Mouse (Mus musculus) 3T3-L1 (cell line): Measurements from ENCODE around the gene Axdnd1.
"Not testable (repeated sequence)": the region's sequence is repeated elsewhere in the genome, so short reads cannot be mapped to it uniquely, and the experiment has no call there.

Experiments used
- DNase-seq: peaks from one replicate; pipeline ENCODE4 v3.0.0-alpha.2; 2015; ENCODE audit warnings: low read depth, low spot score

Gene Axdnd1

DNA sequence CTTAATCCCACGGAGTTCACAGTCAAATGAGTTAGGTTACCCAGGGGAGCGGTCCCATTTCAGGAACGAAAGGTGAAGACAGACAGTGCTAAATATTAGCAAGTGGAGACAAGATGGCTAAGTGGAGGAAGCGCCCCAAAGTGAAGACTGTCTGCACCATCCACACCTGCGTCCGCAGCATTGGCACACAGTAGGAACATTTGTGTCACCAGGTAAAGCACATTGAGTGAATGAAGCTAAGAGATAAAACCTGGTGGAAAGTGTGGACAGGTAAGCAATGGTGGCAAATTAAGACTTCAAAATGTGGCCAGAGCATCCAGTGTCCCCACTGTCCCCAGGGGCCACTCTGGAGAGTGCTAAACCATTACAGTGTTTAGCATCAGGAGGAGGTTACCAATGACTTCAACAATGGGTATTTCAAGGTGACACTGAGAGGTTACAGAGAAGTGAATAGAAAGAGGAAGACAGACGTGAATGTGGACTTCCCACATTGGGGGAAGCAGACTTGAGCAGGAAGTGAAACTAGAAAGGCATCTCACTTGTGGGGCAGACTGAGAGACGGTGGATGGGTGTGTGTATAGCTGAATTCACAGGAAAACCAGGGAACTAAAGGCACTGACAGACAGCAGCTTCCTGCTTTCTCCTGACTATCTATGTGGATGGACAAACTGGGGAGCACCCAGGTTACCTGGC is 16.2 kb upstream of the Axdnd1 start:
- no peak for DNase-seq

DNA sequence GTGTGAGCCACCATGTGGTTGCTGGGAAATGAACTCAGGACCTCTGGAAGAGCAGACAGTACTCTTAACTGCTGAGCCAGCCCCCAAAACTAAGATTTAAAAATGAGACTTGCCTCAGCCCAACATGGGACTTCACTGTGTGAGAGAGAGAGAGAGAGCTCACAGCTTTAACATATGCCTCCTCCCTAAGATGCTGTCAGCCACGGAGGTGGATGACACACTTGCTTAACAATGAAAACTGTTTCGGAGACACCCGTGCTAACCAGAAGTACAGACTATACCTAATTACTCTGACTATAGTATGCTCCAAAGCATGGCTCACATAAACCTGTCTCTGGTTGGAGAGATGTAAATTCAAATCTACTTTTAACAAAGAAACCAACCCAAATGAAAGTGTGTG is 12.5 kb upstream of the Axdnd1 start:
- no peak for DNase-seq

DNA sequence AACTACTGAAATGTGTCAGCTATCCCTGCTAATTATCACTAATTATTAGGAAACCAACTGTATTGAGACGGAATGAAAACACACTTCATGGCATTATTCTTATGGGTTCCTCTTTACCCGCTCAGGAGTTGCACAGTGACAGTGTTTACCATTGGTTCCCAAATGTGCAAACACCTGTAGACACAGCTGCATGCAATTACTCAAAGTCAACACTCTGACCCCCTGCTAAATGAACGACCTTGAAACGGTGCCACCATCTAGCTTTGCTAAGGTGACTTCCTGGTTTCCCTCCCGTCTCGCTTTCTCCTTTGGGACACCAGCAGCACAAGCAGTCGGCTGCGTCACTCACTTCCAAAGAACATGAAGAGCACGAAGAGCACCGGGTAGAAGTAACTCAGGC is 11.5 kb upstream of the Axdnd1 start:
- no peak for DNase-seq

DNA sequence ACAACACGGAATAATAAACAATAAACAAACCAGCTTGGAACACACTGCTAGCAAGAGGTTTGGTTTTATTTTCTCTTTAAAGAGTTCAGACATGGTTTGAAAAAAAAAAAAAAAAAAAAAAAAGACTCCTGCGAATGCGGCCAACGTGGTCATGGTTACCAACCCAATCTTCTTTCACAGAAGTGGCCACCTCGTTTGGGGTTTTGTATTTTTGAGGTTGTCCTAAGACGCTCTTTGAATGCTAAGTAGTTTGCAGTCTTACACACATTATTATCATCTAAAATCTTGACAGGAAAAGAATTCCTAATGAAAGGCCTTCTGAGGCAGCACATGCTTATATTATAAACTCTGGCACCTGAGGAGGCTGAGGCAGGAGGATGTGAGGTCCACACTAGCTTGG is 7.5 kb upstream of the Axdnd1 start:
- no peak for DNase-seq

GRCm38 (mm10) chr1:156425746-156426145 is 4.8 kb upstream of the Axdnd1 start:
- DNase-seq, result no peak

DNA sequence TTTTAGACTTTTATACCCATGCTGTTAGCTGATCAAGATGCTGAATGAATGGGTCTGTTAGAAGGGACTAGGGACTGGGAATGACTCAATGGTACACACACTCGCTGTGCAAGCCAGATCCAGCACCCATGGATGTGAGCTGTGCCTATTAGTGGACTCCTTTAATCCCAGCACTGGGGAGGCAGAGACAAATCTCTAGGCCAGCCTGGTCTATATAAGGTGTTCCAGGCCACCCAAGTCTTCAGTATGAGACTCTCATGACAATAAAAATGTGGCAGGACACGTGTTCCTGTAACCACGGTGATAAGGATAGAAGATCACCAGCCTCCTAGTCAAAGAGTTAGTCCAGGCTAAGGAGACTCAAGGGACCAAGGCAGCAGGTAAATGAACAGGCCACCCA is 3.1 kb upstream of the Axdnd1 start:
- no peak for DNase-seq

DNA sequence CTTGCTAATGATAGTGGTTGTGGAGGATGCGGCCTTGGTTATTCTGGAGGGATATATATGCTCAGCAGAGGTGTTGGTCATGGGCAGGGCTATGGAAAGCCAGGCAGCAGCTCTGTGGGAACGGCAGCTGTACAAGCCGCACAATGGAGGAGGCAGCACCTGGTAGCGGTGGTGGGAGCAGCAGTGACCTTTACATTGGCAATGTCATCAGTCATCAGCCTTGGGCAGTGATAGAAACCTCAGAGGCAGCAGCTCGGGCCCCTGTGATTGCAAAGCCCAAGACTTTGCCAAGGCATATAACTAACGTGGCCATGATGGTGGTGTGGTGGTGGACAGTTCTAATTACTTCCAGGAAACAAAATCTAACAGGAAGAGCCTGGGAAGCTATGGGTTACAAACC is 2.5 kb upstream of the Axdnd1 start:
- no peak for DNase-seq

- DNase-seq, result no peak
Measured at GRCm38 (mm10) chr1:156422856-156423255, 1.9 kb upstream of the Axdnd1 start.

GRCm38 (mm10) chr1:156418170-156418569 is 2.8 kb downstream of the Axdnd1 start:
- peak; percentile 81 for DNase-seq

DNA sequence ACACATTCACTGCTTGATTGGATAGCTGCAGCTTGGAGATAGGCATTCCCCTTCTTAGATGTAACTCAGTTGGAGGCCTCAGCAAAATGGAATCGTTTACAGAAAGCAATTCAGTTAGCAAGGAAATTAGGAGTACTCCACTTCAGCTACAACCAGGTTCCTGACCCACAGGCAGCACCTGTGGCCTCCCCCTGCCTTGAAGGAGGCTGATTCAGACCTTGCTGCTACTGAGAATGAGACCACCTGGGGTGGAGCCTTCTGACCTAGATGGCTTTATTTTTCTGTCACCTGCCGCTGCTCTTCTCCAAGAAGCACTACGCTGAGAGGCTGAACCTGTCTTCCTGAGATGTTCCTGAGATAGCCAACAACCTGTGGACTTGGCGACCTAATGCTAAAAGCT is 12.4 kb downstream of the Axdnd1 start:
- DNase-seq, result no peak

DNA sequence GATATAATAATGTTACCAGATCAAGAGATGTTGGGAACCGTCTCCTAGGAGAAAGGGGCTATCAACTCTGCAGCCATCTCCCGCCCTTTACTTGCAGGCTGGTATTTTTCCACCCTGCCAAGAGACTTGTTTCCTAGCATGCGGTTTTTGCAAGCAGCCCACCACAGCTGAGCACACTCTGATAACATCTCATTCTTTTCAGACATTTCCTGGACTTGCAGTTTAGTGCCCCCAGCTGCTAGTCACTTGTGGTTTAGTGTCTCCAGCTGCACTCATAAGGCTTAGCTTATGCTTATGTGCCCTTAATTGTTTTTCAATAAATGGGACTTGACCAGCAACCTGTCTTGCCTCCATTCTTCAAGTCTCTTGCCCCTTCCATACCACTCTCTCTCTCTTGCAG is 13.0 kb downstream of the Axdnd1 start:
- DNase-seq, result no peak

GRCm38 (mm10) chr1:156403251-156403650 is 17.7 kb downstream of the Axdnd1 start:
- no peak for DNase-seq

DNA sequence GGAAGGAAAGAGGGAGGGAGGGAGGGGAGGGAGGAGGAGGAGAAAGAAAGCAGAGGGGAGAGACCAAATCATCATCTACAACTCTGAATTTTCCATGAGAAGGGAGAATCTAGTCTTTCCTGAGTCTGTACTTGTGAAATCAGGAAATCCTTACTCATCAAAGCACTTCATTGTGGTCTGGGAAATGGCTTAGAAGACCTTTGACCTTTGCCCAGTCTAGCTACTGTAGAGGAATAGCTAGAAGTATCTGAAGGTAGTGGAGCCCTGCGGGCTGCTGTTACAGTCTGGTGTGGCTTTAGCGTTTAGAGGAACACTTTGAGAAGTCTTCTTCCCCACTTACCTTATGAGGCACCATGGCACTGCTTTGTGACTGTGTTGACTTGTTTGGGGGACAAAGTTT is 18.5 kb downstream of the Axdnd1 start:
- no peak for DNase-seq

DNA sequence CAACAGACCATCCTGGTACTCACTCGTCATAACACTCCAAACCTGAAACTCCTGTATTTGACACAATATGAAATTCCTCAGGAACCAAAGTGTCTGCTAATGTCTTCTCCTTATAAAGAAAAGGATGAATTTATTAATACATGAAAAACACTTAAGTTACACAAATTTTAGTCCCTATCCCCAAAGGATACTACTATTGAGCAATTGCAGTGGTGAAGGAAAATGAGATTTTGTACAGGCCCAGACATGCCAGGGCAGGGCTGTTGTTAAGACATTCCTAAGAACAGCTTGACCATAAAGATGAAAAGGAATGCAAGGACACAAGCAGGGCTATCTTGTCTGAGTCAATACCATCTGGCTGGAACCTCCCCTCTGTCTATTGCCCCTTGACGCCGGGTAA is 20.8 kb downstream of the Axdnd1 start:
- DNase-seq, result not testable (repeated sequence)

DNA sequence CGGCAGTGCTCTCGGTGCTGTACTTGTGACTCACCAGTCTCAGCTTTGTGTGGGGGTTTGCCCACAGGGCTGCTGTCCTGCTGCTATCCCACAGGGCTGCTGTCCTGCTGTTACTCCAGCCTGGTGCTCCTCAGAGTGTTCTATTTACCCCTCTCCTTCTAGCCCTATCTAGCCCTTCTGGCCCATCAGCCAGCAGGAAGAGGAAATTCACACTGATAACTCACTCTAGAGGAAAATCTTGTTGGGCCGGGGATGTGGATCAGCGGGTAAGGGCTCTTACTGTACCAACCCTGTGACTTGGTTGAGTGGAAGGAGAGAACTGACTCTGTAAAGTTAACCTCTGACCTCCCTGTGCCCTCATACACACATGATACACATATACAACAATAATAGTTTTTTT is 27.8 kb downstream of the Axdnd1 start:
- DNase-seq, result no peak

DNA sequence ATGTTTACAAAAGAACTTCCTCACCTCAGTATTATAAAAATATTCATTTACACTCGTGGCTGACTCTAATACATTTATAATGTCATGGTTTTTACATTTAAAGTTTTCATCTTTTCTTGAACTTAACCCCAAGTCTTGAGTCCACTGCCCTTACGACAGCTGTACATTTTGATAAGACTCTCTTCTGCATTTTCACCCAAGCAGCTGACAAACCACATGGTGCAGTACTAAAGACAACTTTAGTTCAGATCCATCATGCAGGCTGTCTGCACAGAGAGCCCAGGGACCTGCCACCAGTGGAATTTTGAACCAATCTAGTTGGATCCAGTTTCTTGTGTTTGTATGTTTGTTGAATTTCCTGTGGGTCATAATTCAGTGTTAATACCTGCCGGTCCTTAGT is 34.1 kb downstream of the Axdnd1 start:
- DNase-seq, result no peak

DNA sequence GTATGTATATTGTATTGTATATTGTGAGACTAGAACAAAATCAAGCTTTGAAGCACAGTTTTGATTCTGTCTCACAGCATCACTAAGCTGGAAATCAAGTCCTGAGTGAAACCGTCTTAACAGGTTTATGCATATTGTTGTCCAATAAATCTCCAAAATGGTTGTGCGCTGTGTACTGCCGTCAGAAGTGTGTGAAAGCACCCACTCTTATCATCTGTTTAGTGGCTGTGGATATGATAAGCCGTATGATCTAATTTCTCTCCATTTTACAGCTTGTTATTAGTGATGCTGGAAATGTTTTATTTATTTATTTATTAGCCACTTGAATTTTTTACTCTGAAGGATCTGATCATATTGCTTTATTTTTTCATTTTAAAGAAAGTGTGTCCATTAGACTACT is 34.7 kb downstream of the Axdnd1 start:
- no peak for DNase-seq

- peak; percentile 6 for DNase-seq
Measured at GRCm38 (mm10) chr1:156381217-156381616, 39.7 kb downstream of the Axdnd1 start.

- no peak for DNase-seq
Measured at GRCm38 (mm10) chr1:156365740-156366139, 55.2 kb downstream of the Axdnd1 start, which contains the start of gene Gm2000. Gene Gm2000, plus strand, starts transcription at chr1:156366040.

DNA sequence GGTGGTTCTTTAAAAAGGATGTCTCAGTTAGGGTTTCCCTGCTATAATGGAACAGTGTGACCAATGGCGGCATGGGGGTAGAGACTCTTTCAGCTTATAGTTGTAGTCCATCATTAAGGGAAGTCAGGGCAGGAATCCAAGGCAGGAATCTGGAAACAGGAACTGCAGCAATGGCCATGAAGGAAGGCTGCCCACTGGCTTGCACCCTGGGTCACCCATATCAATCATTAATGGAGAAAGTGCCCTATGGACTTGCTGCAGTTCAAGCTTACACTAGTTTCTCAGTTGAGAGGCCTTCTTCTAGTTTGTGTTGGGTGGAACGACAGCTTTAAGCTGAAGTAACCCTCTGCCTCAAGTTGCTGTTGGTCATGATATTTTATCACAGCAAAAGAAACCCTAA is 68.5 kb downstream of the Axdnd1 start:
- DNase-seq, result no peak

DNA sequence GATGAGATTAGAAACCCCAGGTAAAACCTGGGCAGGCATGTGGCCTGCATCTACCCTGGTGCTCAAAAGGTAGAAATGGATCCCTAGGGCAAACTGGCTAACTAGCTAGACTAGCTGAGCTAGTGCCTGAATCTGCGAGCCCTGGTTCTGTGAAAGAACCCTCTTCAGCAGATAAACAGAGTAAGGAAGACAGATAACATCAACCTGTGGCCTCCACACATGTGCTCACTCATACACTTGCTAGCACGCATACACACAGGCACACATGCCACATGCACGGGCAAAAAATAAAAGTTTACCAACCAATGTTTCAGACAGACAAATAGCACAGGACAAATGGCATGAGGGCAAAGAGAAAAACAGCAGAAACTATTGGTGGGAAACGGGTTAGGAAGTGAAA is 70.5 kb downstream of the Axdnd1 start:
- no peak for DNase-seq

- peak; percentile 63 for DNase-seq
Measured at GRCm38 (mm10) chr1:156349031-156349430, 71.9 kb downstream of the Axdnd1 start.

- DNase-seq, result no peak
Measured at GRCm38 (mm10) chr1:156345633-156346032, 75.3 kb downstream of the Axdnd1 start.

DNA sequence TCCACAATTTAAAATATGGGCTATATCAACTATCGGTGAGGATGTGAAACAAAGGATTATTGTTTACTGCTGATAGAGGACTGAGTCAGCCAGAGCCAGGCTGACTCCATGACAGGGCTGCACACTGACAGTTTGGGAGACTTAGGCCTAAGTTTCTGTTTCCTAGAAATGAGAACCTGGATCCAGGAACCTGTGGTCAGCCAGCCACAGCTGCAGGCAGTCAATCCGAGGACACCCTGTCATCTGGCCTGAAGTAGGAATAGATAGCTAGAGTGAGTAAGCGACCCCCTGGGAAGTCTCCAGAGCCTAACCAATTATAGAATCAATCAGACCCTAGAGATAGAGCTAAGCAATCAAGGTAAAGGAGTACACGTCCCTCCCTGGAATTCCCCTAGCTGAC is 76.5 kb downstream of the Axdnd1 start:
- DNase-seq, result peak; percentile 85
